16 mouse cellular contexts compared by ENCODE assay signal in the genomic region with DNA sequence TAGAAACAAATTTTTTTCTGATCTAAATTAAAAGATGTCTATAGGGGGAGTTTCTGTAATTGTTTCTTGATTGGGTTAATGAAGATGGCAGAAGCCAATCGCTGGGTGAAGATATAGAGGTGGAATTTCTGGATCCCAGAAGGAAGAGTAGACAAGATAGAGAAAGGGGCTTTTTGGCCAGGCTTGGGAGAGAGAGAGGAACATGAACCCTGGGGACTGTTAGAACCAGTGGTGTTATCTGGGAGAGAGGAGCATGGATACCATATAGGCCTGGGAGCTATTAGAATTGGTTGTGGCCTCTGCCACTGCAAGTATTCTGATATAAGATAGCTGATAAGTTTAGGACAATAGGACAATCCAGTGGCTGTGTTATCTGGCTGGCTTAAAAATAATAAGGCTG.
"Had no signal": no experiment of that assay in that cellular context is flagged by ENCODE, and none has a peak within 500 bp of the region (broad histone marks: within the 10 kb centered on the region; RNA-seq: fewer than 3 reads in every experiment).

No protein-coding gene starts in this region.

- H3K9ac ChIP-seq: neural tube, embryonic 13.5 days; neural tube, embryonic 15.5 days; stomach, embryonic 15.5 days had no signal

- H3K36me3 ChIP-seq: neural tube, embryonic 13.5 days; neural tube, embryonic 15.5 days; stomach, embryonic 15.5 days had no signal

- H3K9me3 ChIP-seq: neural tube, embryonic 13.5 days; neural tube, embryonic 15.5 days; stomach, embryonic 15.5 days had no signal

- H3K4me2 ChIP-seq: neural tube, embryonic 13.5 days; neural tube, embryonic 15.5 days; stomach, embryonic 15.5 days had no signal

- H3K27ac ChIP-seq: neural tube, embryonic 13.5 days; neural tube, embryonic 15.5 days; stomach, embryonic 15.5 days; stomach, postnatal 0 days had no signal

- H3K27me3 ChIP-seq: neural tube, embryonic 13.5 days; neural tube, embryonic 15.5 days; stomach, embryonic 15.5 days had no signal

- H3K4me1 ChIP-seq: neural tube, embryonic 13.5 days; neural tube, embryonic 15.5 days; stomach, embryonic 15.5 days had no signal

- DNase-seq: retina, postnatal 1 day; right cerebral cortex, adult 18-20 months; right cerebral cortex, postnatal 14 days; right cerebral cortex, postnatal 25 days; right cerebral cortex, postnatal 4 days; spleen, adult 18-20 months; thymus, adult 18-20 months; thymus, adult 2 months; thymus, postnatal 14 days; thymus, postnatal 25 days; thymus, postnatal 36 days; thymus, postnatal 4 days had no signal

- H3K4me3 ChIP-seq: neural tube, embryonic 13.5 days; neural tube, embryonic 15.5 days; stomach, embryonic 15.5 days had no signal
